Mouse (Mus musculus) CD4-positive helper T cell, adult 2 months (primary cell): ENCODE measurements around the gene Rnf44.
A peak's percentile ranks its signal among the peaks of the same experiment; 100 is the strongest.

Source experiments
- DNase-seq: peaks from one replicate; pipeline ENCODE4 v3.0.0-alpha.2; 2012; ENCODE audit warnings: low read depth, missing footprints, low spot score

Gene Rnf44

DNA sequence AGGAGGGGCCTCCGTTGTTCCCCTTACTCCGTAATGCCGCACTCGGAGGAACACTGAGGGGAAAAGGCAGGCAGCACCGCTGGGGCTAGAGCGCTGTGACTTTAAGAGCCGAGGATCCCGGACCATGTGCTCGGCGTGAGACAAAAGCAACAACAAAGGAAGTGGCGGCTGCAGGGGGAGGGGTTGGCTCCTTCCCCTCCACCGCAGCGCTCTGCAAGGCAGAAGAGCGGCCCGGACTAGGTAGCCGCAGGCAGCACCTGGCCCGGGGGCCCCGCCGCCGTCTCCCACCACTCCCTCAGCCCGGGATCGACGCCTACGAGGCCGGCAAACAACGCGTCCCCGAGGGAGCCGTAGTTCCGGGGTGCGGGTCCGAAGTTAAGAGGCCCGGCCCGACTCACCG lies 6.6 kb downstream of the Rnf44 start:
- peak; percentile 93 for DNase-seq

GRCm38 (mm10) chr13:54686139-54687053 lies 7.3 kb downstream of the Rnf44 start:
- no peak for DNase-seq

GRCm38 (mm10) chr13:54685174-54685573 lies 8.5 kb downstream of the Rnf44 start:
- DNase-seq, result no peak

- DNase-seq, result no peak
These were observed 9.4 kb downstream of the Rnf44 start for GRCm38 (mm10) chr13:54684140-54684896.

GRCm38 (mm10) chr13:54683301-54683700 lies 10.4 kb downstream of the Rnf44 start:
- DNase-seq, result no peak

DNA sequence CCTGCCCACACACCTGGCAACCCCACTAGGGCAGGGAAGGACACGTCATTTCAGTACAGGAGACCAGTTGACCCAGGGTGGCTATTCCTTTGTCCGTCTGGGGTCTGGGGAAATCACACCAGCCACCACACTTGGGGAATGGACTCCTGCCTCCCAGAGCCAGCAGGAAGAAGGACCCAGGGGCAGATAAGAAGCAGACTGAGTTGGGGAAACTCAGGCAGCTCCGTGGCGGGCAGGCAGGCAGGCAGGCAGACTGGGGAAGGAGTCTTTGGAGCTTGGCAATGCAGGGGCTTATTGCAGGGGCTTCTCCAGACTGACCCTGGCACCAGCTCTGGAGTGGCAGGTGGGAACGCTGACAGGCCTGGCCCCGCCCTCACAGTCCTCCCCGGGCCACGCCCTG lies 12.4 kb downstream of the Rnf44 start:
- DNase-seq, result no peak

- no peak for DNase-seq
These were observed 13.4 kb downstream of the Rnf44 start for GRCm38 (mm10) chr13:54680184-54680853.

- DNase-seq, result no peak
These were observed 15.4 kb downstream of the Rnf44 start for GRCm38 (mm10) chr13:54678263-54678662.

DNA sequence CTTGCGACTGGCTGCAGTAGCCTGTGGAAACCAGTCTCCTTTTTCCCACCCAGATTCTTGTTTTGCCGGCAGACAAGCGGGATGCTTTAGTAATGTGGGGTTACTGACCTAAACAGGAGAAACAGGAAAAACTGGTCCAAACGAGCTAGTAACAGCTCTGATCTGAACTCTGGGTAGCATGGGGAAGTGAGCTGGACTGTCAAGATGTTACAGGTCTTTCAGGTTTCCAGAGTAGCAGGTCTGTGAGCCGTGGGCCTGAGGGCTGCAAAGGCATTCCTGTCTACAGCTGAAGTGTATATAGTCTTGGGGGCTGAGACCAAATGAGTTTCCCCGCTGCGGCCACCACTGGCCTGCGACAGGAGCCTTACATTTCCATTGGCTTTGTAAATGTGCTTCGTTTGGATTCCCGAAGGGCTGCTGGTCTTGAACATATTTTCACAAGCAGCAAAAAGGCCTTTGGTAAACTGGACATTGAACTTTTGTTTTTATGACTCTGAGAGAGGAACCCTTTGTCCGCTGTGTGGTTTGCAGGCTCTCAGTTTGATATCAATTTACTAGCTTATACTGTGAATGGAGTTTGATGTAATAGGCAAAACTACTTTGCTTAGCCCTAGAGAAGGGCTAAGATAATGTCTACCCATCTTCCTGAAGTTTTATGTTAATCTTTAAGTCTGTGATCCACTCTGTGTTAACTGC lies 17.7 kb downstream of the Rnf44 start:
- DNase-seq, result no peak

- no peak for DNase-seq
These were observed 23.2 kb downstream of the Rnf44 start for GRCm38 (mm10) chr13:54670491-54670890.

- DNase-seq, result no peak
These were observed 28.6 kb downstream of the Rnf44 start for GRCm38 (mm10) chr13:54665062-54665461.

GRCm38 (mm10) chr13:54664509-54664908 lies 29.2 kb downstream of the Rnf44 start:
- no peak for DNase-seq

DNA sequence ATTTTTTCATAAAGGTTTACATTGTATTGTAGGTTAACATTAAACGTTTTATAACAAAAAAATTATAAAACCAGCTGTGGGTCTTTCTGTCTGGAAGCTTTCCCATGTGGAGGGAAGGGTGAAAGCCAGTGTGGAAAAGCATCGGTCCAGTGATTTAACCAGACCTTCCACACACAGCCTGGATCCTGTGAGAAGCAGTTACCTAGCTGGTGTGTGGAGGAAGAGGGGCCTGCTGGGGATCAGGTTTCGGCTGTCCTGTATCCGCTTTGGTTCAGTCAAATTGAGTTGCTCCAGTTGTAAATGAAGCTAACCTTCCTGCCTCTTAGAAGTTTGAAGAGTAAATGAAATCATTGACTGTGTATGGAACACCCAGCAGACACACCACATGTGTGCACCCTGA lies 29.7 kb downstream of the Rnf44 start:
- no peak for DNase-seq

DNA sequence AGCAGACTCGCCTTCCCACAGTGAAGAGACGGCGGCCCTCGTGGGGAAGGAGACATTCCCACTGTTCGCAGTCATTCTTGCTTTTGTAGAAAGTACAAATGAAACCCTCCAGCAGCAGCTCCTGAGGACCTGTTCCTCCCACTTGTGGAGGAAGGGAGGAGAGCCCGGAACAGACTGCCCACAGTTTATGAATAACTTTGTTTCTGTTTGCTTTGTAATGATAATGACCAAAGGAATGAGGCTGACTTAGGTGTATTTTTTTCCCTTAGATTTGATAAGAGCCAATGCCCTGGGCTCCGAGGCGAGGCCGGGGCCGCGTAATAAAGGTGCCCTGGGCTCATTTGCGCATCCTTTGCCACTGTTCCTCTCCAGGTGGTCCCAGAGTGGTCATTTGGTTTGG lies 32.3 kb downstream of the Rnf44 start:
- no peak for DNase-seq

- DNase-seq, result no peak
These were observed 32.8 kb downstream of the Rnf44 start for GRCm38 (mm10) chr13:54660877-54661276.

DNA sequence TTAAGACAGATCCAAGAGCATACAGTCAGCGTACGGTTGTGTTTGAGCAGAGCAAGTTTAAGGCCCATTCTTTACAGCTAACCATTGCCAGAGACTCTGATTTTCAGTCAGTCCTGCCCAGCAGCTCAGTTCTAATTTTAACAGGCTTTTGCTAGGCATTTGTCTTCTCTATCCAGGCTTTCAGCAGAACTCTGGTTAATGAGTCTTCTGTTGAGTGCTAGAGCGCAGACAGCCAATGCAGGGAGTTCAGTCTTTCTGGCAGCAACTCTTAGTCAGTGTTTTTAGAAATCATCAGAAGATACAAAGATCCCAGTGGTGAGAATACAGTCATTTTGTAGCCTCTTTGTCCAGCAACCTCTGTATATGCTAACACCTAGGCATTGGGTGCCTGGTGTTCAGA lies 43.2 kb downstream of the Rnf44 start:
- no peak for DNase-seq

GRCm38 (mm10) chr13:54635011-54635410 lies 58.7 kb downstream of the Rnf44 start:
- DNase-seq, result no peak

DNA sequence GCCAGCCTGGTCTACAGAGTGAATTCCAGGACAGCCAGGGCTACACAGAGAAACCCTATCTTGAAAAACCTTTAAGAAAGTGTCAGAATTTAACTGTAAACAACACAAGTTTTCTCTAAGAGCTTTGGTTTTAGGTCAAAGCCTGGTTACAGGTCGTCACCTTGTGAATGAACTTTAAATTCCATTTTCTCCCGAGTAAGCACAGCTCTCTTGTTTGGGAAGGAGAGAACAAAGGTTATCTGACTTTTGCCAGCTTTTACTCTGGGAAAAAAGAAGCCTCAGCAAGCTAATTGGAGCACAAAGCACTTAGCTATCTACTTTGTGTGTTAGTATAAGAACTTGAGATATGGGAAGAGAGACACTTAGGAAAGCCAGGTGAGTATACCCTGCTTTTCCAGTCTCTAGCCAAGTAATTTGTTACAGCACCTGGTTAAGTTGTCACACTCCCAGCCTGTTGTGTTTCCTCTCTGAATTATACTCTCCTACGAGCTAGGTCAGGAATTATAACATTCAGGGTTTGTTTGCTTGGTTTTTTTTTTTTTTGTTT lies 60.9 kb downstream of the Rnf44 start:
- no peak for DNase-seq
